8 mouse cellular contexts compared by ENCODE assay signal in genomic region chr5:24394165-24394894, GRCm38 (mm10). TPM values are rescaled to one million over a fixed set of nuclear protein-coding genes. Genes with fewer than 3 reads are reported as not detected.
DNase-seq lines count a peak whose midpoint lies in the region; ATAC-seq and TF ChIP-seq lines count a peak whose summit lies in the region.

No protein-coding gene starts in this region.

- ATAC-seq in heart, embryonic 15.5 days (replicated peaks; ENCODE audit: insufficient number of reproducible peaks, insufficient read depth, low FRiP score, low read depth): peak; percentile 95
- ATAC-seq in liver, embryonic 14.5 days (ENCODE audit: insufficient read depth): peak; percentile 97
- ATAC-seq in neural tube, embryonic 11.5 days (ENCODE audit: insufficient read depth, low FRiP score, low TSS enrichment): peak; percentile 95
- peak; percentile 93 for ATAC-seq in stomach, postnatal 0 days (ENCODE audit: low FRiP score, low TSS enrichment)

- H3K4me1 ChIP-seq in forebrain, embryonic 10.5 days: peaks cover 22% of the 10 kb centered on the region
- H3K4me1 ChIP-seq in heart, embryonic 15.5 days (replicated peaks): peaks cover 21% of the 10 kb centered on the region
- peaks cover 12 to 15% of the 10 kb centered on the region in 2 experiments; a peak in 3 of 4 replicates for H3K4me1 ChIP-seq in liver, embryonic 14.5 days (replicated peaks; ENCODE audit: control insufficient read depth in 2 of 2, insufficient read depth in 2 of 2, low read length in 1 of 2)
- 0 out of 2 replicates have a peak, but pooled peaks cover 2% of the 10 kb centered on the region for H3K4me1 ChIP-seq in neural tube, embryonic 11.5 days (ENCODE audit: control insufficient read depth, insufficient read depth, low read length)
- H3K4me1 ChIP-seq in stomach, postnatal 0 days (replicated peaks; ENCODE audit: control insufficient read depth, insufficient read depth): no peaks in the 10 kb centered on the region

- 0 out of 2 replicates have a peak overlapping the region, but pooled peaks have one; percentile 36 for H3K9ac ChIP-seq in heart, embryonic 15.5 days
- H3K9ac ChIP-seq in liver, embryonic 14.5 days (replicated peaks): peak overlapping the region; percentile 70
- peak overlapping the region; percentile 55; the same call in 1 of the 2 replicates for H3K9ac ChIP-seq in neural tube, embryonic 11.5 days (ENCODE audit: low read length)
- peak overlapping the region; percentile 65 for H3K9ac ChIP-seq in stomach, postnatal 0 days (ENCODE audit: low read length)

- peaks cover 26% of the 10 kb centered on the region for H3K27me3 ChIP-seq in forebrain, embryonic 10.5 days (ENCODE audit: poor library complexity, severe bottlenecking)
- no peaks in the 10 kb centered on the region for H3K27me3 ChIP-seq in heart, embryonic 15.5 days
- no peaks in the 10 kb centered on the region for H3K27me3 ChIP-seq in liver, embryonic 14.5 days (ENCODE audit: control insufficient read depth, insufficient read depth, low read length)
- no peaks in the 10 kb centered on the region for H3K27me3 ChIP-seq in neural tube, embryonic 11.5 days (ENCODE audit: control insufficient read depth, insufficient read depth, low read length)
- H3K27me3 ChIP-seq in stomach, postnatal 0 days (ENCODE audit: control insufficient read depth, insufficient read depth, low read length): no peaks in the 10 kb centered on the region

- TF ChIP-seq CTCF in liver, embryonic 14.5 days (IDR thresholded peaks at IDR 0.05; ENCODE audit: low read depth): peak; percentile 85
- peak; percentile 81 for TF ChIP-seq CTCF in stomach, postnatal 0 days (IDR thresholded peaks at IDR 0.05; ENCODE audit: low read depth)

- TF ChIP-seq EP300 in liver, embryonic 14.5 days (IDR thresholded peaks at IDR 0.05; ENCODE audit: low read depth): no peak
- TF ChIP-seq EP300 in stomach, postnatal 0 days (optimal IDR thresholded peaks at IDR 0.05): no peak

- H3K4me3 ChIP-seq in forebrain, embryonic 10.5 days: peak overlapping the region; percentile 63
- H3K4me3 ChIP-seq in heart, embryonic 15.5 days: peak overlapping the region; percentile 56
- peak overlapping the region; percentile 75 to 94 for H3K4me3 ChIP-seq in liver, embryonic 14.5 days (ENCODE audit: insufficient read depth in 1 of 2, low read depth in 2 of 2, low read length in 2 of 2)
- H3K4me3 ChIP-seq in neural tube, embryonic 11.5 days (ENCODE audit: low read depth, low read length): peak overlapping the region; percentile 58
- peak overlapping the region; percentile 60 for H3K4me3 ChIP-seq in stomach, postnatal 0 days (ENCODE audit: low read depth, low read length)

- peak; percentile 75 to 81 for DNase-seq in CD8-positive naive resting alpha-beta T cell, adult 2 months (ENCODE audit: low read depth in 2 of 2, low spot score in 2 of 2)
- peak; percentile 90 for DNase-seq in c-Kit-positive CD71-negative TER-119-negative erythroid progenitor cells, embryonic 14.5 days (ENCODE audit: low read depth)
- peak; percentile 93 for DNase-seq in forebrain, embryonic 10.5 days (ENCODE audit: extremely low spot score, low spot score)
- DNase-seq in kidney, postnatal 25 days: peak; percentile 95 to 97
- peak; percentile 94 to 95 (median 94) for DNase-seq in liver, embryonic 14.5 days (ENCODE audit: low read depth in 3 of 3, low spot score in 3 of 3)
- peak; percentile 96 for DNase-seq in neural tube, embryonic 11.5 days (ENCODE audit: low spot score)
- DNase-seq in stomach, postnatal 0 days (ENCODE audit: low spot score): peak; percentile 93

- H3K36me3 ChIP-seq in forebrain, embryonic 10.5 days (replicated peaks): peaks cover 4% of the 10 kb centered on the region
- H3K36me3 ChIP-seq in heart, embryonic 15.5 days: no peaks in the 10 kb centered on the region
- H3K36me3 ChIP-seq in liver, embryonic 14.5 days (replicated peaks; ENCODE audit: control insufficient read depth, insufficient read depth, low read depth): no peaks in the 10 kb centered on the region
- H3K36me3 ChIP-seq in neural tube, embryonic 11.5 days (ENCODE audit: control insufficient read depth, insufficient read depth, low read length): no peaks in the 10 kb centered on the region
- H3K36me3 ChIP-seq in stomach, postnatal 0 days (ENCODE audit: control insufficient read depth, insufficient read depth, low read length): no peaks in the 10 kb centered on the region

- H3K4me2 ChIP-seq in heart, embryonic 15.5 days: peak overlapping the region; percentile 60
- peak overlapping the region; percentile 69 for H3K4me2 ChIP-seq in liver, embryonic 14.5 days (ENCODE audit: low read depth)
- peak overlapping the region; percentile 38 for H3K4me2 ChIP-seq in neural tube, embryonic 11.5 days (ENCODE audit: low read depth)
- peak overlapping the region; percentile 61 for H3K4me2 ChIP-seq in stomach, postnatal 0 days (replicated peaks; ENCODE audit: low read depth)

- WGBS in forebrain, embryonic 10.5 days: 2% methylated on average over 36 of the region's 36 CpGs
- WGBS in heart, embryonic 15.5 days: 1% methylated on average over 36 of the region's 36 CpGs
- WGBS in liver, embryonic 14.5 days (ENCODE audit: insufficient replicate concordance): 1% methylated on average over 36 of the region's 36 CpGs
- 1% methylated on average over 36 of the region's 36 CpGs for WGBS in neural tube, embryonic 11.5 days
- WGBS in stomach, postnatal 0 days: 1% methylated on average over 36 of the region's 36 CpGs

- peak overlapping the region; percentile 91 for H3K27ac ChIP-seq in forebrain, embryonic 10.5 days
- H3K27ac ChIP-seq in heart, embryonic 15.5 days: peak overlapping the region; percentile 65
- peak overlapping the region; percentile 80 for H3K27ac ChIP-seq in liver, embryonic 14.5 days
- peak overlapping the region; percentile 53 for H3K27ac ChIP-seq in neural tube, embryonic 11.5 days (ENCODE audit: low read depth, low read length)
- peak overlapping the region; percentile 66 for H3K27ac ChIP-seq in stomach, postnatal 0 days (replicated peaks)

- no peaks in the 10 kb centered on the region for H3K9me3 ChIP-seq in forebrain, embryonic 10.5 days
- H3K9me3 ChIP-seq in heart, embryonic 15.5 days (replicated peaks): no peaks in the 10 kb centered on the region
- no peaks in the 10 kb centered on the region for H3K9me3 ChIP-seq in liver, embryonic 14.5 days (ENCODE audit: control insufficient read depth, low read length)
- no peaks in the 10 kb centered on the region for H3K9me3 ChIP-seq in neural tube, embryonic 11.5 days (ENCODE audit: control insufficient read depth, low read length)
- no peaks in the 10 kb centered on the region for H3K9me3 ChIP-seq in stomach, postnatal 0 days (ENCODE audit: control insufficient read depth, low read length)

RNA-seq across cellular contexts. Expression of gene Abcb8, which starts 0.9 kb away (rescaled TPM):
- polyA plus RNA-seq in forebrain, embryonic 10.5 days (2016; fragmentation: Nextera tagmentation; extraction: Ambion mirVana): 57.1 and 61.8 TPM in 2 replicates
- polyA plus RNA-seq in heart, embryonic 15.5 days (2015; fragmentation: Nextera tagmentation; extraction: Ambion mirVana): 54.4 and 70.1 TPM in 2 replicates
- 16.9 and 20.4 TPM in 2 replicates for polyA plus RNA-seq in liver, embryonic 14.5 days (2012; rRNA removed)
- 18.0 and 19.5 TPM in 2 replicates for polyA plus RNA-seq in liver, embryonic 14.5 days (2014; fragmentation: Nextera tagmentation; extraction: Ambion mirVana)
- 45.8 and 47.0 TPM in 2 replicates for polyA plus RNA-seq in neural tube, embryonic 11.5 days (2014; fragmentation: Nextera tagmentation; extraction: Ambion mirVana)
- 29.3 and 30.2 TPM in 2 replicates for polyA plus RNA-seq in stomach, postnatal 0 days (2015; fragmentation: Nextera tagmentation; extraction: Ambion mirVana)

RNA-seq across cellular contexts. Expression of gene Atg9b, which starts 2.4 kb away (rescaled TPM):
- polyA plus RNA-seq in forebrain, embryonic 10.5 days (2016; fragmentation: Nextera tagmentation; extraction: Ambion mirVana): 0.99 and 1.3 TPM in 2 replicates
- polyA plus RNA-seq in heart, embryonic 15.5 days (2015; fragmentation: Nextera tagmentation; extraction: Ambion mirVana): 0.81 and 1.6 TPM in 2 replicates
- polyA plus RNA-seq in liver, embryonic 14.5 days (2012; rRNA removed): 0.42 and 0.57 TPM in 2 replicates
- 0.14 and 0.35 TPM in 2 replicates for polyA plus RNA-seq in liver, embryonic 14.5 days (2014; fragmentation: Nextera tagmentation; extraction: Ambion mirVana)
- polyA plus RNA-seq in neural tube, embryonic 11.5 days (2014; fragmentation: Nextera tagmentation; extraction: Ambion mirVana): 0.54 and 0.89 TPM in 2 replicates
- polyA plus RNA-seq in stomach, postnatal 0 days (2015; fragmentation: Nextera tagmentation; extraction: Ambion mirVana): 4.1 and 5.8 TPM in 2 replicates

RNA-seq across cellular contexts. Expression of gene Asic3, which starts 18.9 kb away (rescaled TPM):
- 0.20 TPM in 1 of 2 replicates, not detected in the other for polyA plus RNA-seq in forebrain, embryonic 10.5 days (2016; fragmentation: Nextera tagmentation; extraction: Ambion mirVana)
- polyA plus RNA-seq in heart, embryonic 15.5 days (2015; fragmentation: Nextera tagmentation; extraction: Ambion mirVana): not detected in 2 replicates
- not detected in 2 replicates for polyA plus RNA-seq in liver, embryonic 14.5 days (2012; rRNA removed)
- not detected in 2 replicates for polyA plus RNA-seq in liver, embryonic 14.5 days (2014; fragmentation: Nextera tagmentation; extraction: Ambion mirVana)
- 0.12 and 0.54 TPM in 2 replicates for polyA plus RNA-seq in neural tube, embryonic 11.5 days (2014; fragmentation: Nextera tagmentation; extraction: Ambion mirVana)
- polyA plus RNA-seq in stomach, postnatal 0 days (2015; fragmentation: Nextera tagmentation; extraction: Ambion mirVana): 0.10 TPM in 1 of 2 replicates, not detected in the other

RNA-seq across cellular contexts. Expression of gene Cdk5, which starts 29.0 kb away (rescaled TPM):
- polyA plus RNA-seq in forebrain, embryonic 10.5 days (2016; fragmentation: Nextera tagmentation; extraction: Ambion mirVana): 42.7 and 48.9 TPM in 2 replicates
- polyA plus RNA-seq in heart, embryonic 15.5 days (2015; fragmentation: Nextera tagmentation; extraction: Ambion mirVana): 27.5 and 32.5 TPM in 2 replicates
- 9.9 and 10.3 TPM in 2 replicates for polyA plus RNA-seq in liver, embryonic 14.5 days (2012; rRNA removed)
- 8.2 and 8.9 TPM in 2 replicates for polyA plus RNA-seq in liver, embryonic 14.5 days (2014; fragmentation: Nextera tagmentation; extraction: Ambion mirVana)
- 59.1 and 64.9 TPM in 2 replicates for polyA plus RNA-seq in neural tube, embryonic 11.5 days (2014; fragmentation: Nextera tagmentation; extraction: Ambion mirVana)
- polyA plus RNA-seq in stomach, postnatal 0 days (2015; fragmentation: Nextera tagmentation; extraction: Ambion mirVana): 29.3 and 30.5 TPM in 2 replicates

RNA-seq across cellular contexts. Expression of gene Slc4a2, which starts 29.3 kb away (rescaled TPM):
- 32.8 and 33.6 TPM in 2 replicates for polyA plus RNA-seq in forebrain, embryonic 10.5 days (2016; fragmentation: Nextera tagmentation; extraction: Ambion mirVana)
- 25.6 and 30.6 TPM in 2 replicates for polyA plus RNA-seq in heart, embryonic 15.5 days (2015; fragmentation: Nextera tagmentation; extraction: Ambion mirVana)
- 11.6 and 12.9 TPM in 2 replicates for polyA plus RNA-seq in liver, embryonic 14.5 days (2012; rRNA removed)
- 5.6 and 6.0 TPM in 2 replicates for polyA plus RNA-seq in liver, embryonic 14.5 days (2014; fragmentation: Nextera tagmentation; extraction: Ambion mirVana)
- polyA plus RNA-seq in neural tube, embryonic 11.5 days (2014; fragmentation: Nextera tagmentation; extraction: Ambion mirVana): 18.0 and 18.1 TPM in 2 replicates
- polyA plus RNA-seq in stomach, postnatal 0 days (2015; fragmentation: Nextera tagmentation; extraction: Ambion mirVana): 34.3 and 37.8 TPM in 2 replicates

Comparison
In these comparisons a context has a peak if more than half of its experiments do, and no peak if none do; other contexts are left out.
1. Peak in every context shown above with its lines: DNase-seq, ATAC-seq, H3K4me3 ChIP-seq and H3K27ac ChIP-seq.